Mouse (Mus musculus) liver, postnatal 0 days (tissue): ENCODE results near the gene Ppp1r35.

Source experiments
- CTCF ChIP-seq: sonication (generic); IDR thresholded peaks from 2 replicates; pipeline ENCODE4 v1.5.1; 2016; ENCODE audit warnings: antibody characterized with exemption, low read depth
- EP300 ChIP-seq: IDR thresholded peaks from 2 replicates; pipeline ENCODE4 v1.6.1; 2016; ENCODE audit warnings: antibody characterized with exemption, low read depth, mild to moderate bottlenecking

DNA sequence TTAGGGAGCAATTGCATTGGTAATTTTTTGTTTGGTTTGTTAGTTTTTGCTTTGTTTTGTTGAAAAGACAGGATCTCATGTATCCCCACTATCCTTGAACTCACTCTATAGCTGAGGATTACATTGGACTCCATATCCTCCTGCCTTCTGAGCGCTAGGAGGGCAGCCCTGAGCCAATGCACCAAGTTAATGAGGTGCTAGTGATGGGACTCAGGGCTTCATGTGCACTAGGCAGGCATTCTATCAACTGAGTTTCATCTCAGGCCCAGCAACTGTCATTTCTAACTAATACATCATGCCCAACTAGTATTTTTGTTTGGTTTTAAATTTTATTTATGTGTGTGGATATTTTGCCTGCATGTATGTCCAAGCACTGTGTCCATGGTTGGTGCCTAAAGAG, 27.5 kb downstream of the Ppp1r35 start:
- TF ChIP-seq EP300 (no peak), CTCF (no peak)
